Mouse (Mus musculus): ENCODE measurements around the gene Glis1.

The Glis1 gene

DNA sequence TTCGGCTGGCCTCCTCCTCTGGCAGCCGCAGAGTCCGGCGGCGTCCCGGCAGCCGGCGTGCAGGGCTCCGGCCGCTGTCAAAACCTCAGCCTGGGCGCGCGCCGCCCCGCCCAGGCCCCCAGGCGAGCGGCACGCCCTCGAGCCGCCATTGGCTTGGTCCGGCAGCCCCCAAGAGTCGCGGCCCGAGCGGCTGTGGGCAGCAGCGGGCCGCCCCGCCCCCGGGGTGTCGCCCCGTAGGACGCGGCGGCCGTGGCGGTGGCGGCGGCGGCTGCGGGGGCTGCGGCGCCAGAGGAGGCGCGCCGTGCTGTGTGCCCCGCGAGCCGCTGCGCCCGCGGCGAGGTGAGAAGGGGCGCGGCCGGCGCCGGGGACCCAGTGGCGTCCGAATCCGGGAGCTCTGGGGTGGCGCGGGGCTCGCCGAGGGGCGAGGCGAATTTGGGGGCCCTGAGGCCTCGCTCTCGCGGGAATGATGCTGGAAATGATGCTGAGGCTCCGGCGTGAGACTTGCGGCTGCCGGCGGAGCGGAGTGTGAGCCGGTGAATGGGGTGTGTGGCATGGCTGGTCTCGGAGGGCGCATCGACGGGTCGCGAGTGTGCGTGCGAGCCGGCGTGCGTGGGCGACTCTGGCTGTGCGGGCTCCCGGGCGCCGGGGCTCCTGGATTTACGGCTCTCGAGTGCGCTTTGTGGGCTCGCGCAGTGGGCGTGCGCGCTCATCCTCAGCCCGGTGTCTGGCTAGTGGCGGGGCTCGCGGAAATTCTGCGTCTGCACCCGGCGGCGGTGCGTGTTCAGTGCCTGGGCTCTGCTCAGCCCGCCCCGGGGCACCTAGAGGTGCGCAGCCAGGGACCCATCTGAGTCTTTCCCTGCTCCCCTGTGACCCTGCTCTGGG is at the start of gene Glis1:
Gene Glis1 (plus strand): TSS at position 236 of the 882 bp plus-strand sequence.
- peak; percentile 59 for DNase-seq (ENCODE audit: low read depth, low spot score)

DNA sequence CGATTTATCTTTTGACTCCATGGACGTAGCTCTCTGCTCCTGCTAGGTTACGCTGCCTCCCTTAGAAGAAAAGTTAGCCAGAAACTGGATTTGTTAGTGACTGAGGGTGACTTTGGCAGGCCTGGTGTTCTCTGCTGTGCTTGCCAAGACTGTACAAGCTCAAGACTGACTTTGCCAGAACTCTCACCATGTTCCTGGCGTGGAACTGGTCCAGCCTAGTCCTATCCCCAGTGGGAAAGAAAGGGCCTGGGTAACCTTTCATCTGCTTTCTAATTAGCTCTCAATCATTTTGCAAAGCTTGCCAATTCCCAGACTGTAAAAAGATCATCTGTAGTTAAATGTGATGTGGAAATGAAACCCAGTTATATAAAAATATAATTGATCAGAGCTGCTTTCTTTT is 47.4 kb upstream of the Glis1 start:
- DNase-seq (ENCODE audit: low read depth, low spot score) = no peak

DNA sequence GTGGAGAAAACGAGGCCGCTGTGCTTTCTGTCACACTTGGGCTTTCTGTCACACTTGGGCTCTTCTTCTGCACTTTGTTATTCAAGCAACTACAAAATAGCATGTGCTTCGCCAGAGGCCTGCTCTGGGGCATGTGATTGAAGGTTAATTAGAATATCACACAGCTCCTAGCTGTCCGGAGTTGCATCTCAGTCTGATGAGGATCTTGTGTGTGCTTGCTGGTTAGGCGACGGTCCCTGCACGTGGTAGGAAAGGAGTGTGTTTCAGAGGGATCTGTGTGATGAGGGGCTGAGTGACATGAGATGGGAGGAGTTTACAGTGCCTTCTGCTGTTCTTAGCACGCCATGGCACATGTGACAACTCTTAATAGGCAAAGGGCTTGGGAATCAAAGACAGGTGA is 46.9 kb upstream of the Glis1 start:
- DNase-seq (ENCODE audit: low read depth, low spot score) = no peak

DNA sequence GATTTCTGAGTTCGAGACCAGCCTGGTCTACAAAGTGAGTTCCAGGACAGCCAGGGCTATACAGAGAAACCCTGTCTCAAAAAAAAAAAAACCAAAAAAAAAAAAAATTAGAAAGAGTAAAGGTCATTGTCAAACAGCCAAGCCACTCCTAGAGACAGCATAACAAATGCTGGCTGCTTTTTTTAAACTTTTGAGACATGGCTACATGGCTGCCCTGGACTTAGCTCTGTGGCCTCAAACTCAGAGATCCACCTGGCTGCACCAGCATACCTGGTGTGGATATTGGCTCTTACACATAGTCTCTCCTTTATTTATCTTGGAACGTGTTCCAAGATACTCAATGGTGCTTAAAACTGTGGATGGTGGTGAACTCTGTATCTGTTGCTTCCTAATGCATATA is 46.1 kb upstream of the Glis1 start:
- no peak for DNase-seq (ENCODE audit: low read depth, low spot score)

DNA sequence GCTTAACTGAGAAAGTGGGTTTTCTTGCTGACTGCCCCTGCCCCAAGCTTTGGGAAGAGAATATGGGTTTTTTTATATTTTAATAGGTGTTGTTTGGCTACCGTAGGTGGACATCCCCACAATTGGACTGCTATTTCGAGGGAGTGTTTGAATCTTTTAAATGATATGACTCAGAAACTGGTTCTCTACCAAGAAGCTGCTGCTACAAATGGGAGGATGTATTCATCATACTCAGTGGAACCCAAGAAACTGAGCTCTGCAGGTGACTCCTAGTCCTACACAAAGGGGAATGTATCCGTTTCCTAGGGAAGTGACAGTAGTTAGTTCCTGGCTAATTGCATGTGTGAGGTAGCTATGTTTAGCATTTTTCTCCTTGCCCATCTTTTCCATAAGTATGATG is 45.0 kb upstream of the Glis1 start:
- no peak for DNase-seq (ENCODE audit: low read depth, low spot score)

DNA sequence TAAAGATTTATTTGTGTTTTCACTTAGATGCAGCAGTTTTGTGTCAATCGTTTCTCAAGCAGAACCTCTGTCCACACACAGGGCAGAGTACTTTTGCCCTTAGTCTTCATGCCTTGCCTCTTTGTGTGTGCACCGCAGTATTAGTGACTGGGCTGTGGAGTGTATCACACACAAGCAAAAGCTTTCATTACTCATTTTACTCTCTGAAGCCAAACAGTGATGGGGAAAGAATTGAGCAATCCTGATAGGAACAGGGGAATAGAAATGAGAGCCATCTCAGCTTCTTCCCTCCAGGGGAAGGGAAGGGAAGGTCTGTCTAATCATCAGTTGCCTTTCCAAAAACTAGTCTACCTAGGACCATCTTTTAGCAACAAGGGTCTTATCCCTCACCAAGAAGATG is 40.6 kb upstream of the Glis1 start:
- no peak for DNase-seq (ENCODE audit: low read depth, low spot score)

DNA sequence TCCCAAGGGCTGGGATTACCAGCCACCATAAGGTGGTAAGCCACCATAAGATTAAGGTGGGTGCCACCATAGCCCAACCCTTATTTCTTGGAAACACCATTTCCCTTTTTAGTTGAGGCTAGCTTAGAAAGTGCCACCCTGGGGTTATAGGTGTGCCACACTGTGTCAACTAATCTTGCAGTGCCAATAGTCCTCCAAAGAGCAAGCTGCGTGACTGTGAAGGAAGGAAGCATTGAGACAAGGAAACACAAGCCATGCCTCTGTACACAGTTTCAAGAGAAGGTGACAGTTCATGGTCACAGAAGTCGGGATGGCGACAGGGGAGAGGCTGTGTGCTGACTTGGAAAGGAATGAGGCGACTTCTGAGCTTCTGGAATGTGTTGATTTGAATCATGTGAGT is 14.2 kb upstream of the Glis1 start:
- no peak for DNase-seq (ENCODE audit: low read depth, low spot score)

DNA sequence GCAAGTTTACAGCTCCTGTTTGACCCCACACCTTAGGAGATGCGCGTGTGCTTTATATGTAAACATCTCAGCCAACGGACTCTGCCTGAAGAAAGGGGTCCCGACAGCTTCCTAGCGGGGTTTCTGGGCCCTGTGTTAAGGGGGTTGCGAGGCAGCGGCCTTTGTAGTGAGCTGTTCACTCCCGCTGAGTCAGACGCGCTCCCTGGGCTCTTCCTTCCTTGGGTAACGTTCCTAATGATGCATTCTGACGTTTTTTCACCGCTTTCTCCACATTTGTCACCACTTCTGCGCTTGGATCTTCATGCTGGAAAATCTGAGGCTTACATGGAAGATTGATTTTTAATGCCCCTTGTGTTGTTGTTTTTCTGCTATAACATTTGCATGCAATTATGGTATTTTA is 12.7 kb upstream of the Glis1 start:
- no peak for DNase-seq (ENCODE audit: low read depth, low spot score)

DNA sequence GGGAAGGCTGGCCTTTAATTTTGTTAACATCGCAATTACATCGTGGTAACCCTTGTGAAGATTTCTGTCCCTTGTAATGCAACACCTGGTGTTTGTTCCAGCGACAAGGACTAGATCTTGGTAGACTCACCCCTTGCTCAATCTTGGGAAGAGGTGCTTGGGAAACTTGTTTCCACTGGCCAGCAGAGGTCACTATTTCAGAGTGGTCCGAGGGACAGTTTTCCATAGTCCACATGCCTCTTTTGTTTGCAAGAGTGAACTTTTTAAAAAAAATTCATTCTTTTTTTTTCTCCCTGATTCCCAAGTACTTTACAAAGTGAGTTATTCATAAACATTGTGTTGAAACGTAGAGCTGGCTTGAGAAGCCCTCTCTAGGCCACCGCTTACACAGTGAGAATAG is 12.2 kb upstream of the Glis1 start:
- DNase-seq (ENCODE audit: low read depth, low spot score) = peak; percentile 54

DNA sequence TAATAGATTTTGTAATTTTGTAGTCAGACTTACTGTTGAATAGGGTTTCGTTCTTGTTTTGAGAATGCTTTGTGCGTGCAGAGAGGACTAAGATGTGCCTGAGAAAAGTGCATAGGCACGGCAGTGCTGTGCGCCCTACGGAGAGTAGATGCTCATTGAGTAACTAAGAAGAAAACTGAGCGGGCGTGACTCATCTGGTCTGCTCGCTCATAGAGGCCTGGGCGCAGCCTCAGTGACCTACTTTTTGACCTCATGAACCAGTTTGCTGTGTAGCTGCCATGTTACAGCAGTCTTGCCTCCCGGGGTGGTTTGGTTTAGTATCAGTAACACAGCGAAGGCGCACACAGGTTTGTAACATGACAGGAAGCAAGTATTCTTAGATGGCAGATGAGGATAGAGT is 8.8 kb upstream of the Glis1 start:
- no peak for DNase-seq (ENCODE audit: low read depth, low spot score)

DNA sequence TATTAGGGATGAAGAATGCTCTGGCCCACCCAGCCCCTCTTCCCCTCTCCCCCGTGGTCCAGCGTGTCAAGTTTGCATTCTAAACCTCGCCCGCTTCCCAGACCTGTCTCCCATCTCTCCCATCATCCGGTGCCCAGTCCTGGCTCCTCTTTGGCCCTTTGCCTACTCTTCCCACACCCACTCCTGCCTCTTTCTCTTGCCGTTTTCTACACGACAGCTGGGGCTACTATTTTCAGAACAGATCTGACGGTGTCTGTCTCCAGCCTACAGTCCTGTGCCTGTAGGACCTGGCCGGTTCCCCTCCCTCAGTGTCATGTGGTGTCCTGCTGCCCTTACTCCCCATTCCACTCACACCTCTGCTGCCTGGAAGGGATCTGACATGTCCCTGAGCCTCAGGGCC is 7.8 kb upstream of the Glis1 start:
- no peak for DNase-seq (ENCODE audit: low read depth, low spot score)

DNA sequence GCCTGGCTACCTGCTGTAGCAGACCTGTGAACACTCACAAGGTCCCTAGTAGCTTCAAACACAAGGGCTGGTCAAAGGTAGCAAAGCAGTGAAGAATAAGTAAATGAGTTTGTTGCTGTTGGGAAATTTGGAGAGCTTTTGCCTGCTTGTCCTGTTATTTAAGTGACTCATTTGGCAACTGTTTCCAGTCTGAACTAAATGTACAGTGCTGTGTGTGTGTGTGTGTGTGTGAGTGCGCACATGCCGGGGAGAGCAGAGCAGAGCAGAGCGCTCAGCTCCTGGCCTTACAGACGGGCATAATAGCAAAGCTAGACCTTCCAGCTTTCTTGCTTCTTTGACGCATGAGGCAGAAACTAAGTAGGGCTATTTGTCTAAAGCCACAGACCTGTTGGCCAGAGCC is 1.7 kb upstream of the Glis1 start:
- DNase-seq (ENCODE audit: low read depth, low spot score) = no peak

DNA sequence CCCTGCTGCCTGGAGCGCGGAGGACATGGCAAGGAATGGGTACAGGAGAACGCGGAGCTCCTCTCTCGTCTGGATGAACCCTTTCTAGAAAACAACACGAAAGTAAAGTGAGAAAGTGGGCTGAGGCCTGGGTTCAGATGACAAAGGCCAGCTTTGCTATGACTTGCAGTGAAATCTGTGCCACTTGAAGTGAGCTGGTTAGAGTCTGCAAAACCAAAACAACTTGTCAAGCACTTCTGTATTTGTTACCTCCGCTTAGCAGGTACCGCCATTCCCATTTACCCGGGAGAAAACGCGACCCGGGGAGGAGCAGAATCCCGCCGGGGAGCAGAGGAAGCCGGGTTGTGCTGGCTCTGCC is 414 bp upstream of the Glis1 start:
- DNase-seq (ENCODE audit: low read depth, low spot score) = no peak

DNA sequence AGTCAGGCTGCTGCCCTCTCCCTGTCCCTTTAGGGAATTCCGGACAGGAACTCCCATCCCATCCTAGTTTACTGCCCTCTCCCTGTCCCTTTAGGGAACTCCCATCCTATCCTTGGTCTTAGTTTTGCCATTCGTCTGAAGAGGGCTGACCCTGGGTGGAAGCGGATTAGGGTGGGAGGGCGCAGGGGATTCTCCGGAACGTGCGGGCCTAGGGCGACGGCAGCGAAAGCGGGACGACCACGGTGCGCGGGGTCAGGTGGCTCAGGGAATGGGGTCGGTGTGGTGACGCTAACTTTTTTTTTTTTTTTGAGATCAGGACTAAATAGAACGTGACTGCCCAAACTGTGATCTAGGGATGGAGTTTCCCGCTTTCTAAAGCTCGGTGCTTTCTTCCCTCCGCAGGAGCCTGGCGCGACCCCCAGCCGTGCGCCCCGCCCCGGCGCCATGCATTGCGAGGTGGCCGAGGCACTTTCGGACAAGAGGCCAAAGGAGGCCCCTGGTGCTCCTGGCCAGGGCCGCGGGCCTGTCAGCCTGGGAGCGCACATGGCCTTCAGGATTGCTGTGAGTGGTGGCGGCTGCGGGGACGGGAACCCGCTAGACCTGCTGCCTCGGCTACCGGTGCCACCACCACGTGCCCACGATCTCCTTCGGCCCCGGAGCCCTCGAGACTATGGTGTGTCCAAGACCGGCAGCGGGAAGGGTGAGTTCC is 1.0 kb downstream of the Glis1 start:
- DNase-seq (ENCODE audit: low read depth, low spot score) = no peak

DNA sequence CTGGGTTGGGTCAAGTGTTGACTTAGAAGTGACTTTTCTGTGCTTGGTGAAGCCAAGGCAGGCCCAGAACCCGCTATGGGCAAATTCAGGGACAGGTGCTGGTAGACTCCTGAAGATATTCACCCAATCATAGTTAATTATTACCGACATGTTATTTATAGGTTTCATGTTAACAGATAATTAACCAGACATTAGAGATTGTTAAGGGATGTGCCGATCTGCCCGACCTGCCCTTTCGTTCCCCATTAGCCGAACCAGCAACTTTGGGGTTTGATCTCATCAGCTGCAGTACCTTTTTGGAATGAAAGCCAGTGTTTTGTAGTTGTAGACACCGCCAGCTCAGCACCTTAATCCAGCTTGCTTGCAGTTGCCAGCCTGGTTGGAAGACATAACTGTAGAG is 2.1 kb downstream of the Glis1 start:
- no peak for DNase-seq (ENCODE audit: low read depth, low spot score)

DNA sequence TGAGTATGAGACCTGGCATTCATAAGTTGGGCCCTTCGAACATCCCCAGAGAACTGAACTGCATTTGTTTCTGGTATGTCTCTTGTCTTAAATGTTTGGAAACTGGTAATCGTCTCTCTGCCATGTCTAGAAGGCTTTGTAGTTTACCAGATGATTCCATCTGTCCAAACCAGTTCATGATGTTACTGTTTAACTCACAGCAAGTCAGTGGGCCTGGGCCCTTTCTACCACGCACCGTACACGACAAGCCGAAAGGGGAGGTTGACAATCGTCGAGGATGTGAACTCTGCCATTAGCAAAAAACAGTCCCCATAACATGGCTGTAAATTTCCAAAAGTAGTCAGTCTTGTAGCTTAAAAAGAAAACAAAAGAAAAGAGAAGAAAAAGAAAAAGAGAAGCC is 4.3 kb downstream of the Glis1 start:
- DNase-seq (ENCODE audit: low read depth, low spot score) = no peak

DNA sequence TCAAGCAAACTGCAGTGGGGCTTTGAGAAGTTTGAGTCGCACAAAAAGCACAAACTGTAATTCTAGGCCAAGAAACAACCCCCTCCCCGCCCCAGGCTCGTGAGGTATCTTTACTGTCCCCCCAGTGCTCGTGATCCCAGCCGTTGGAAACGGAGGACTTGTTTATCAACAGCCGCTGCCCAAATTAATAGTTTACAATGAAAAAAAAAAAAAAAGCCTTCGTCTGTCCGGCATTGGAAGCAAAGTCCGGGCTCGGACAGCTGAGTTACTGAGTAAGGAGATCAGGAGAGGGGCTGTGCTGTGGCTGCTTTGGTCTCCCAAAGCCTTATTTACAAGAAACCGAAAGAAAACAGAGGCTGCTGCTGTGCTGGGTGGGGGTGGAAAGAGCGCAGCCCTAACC is 5.9 kb downstream of the Glis1 start:
- no peak for DNase-seq (ENCODE audit: low read depth, low spot score)

DNA sequence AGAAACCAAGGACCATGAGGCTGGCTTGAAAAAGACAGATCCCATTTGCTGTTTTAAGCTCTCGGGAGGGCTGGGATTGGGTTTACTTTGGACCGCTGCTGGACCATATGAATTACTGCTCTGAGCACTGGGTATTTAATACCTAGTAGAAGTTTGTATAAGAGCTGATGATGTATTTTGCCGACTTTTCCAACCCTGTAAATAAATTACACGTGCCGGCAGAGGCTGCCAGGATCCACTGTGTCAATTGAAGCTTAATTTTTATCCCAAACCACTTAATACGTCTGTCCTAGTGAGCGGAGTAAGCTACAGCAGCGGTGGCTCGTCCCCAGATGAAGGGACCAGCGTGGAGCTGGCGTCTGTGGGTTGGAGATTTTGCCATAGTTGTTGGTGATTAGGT is 7.9 kb downstream of the Glis1 start:
- DNase-seq (ENCODE audit: low read depth, low spot score) = no peak

DNA sequence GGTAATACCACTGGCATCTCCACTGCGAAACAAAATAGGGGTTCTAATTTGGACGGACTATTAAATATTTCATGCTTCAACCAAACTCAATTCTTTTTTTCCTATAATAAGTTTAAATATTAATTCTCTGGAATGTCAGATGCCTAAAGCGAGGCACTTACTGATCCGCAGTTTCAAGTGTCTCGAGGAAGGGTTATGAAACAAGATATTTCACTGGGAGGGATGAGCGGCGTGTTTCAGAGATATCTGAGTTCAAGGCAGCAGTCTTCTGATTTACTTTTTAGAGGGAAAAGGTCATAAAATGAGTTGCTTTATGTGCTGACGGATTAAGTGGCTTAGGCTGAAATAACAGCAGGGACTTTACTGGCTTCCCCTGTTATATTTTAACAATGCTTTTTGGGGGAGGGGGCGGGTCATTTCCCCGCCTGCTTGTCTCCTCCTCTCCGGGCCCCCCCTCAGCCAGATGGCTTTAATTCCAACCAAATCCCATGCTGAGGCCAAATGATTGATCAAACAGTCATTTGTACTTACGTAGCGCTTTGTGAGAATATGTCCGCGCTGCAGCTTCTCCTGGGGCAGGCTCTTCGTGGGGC is 8.6 kb downstream of the Glis1 start:
- DNase-seq (ENCODE audit: low read depth, low spot score) = peak; percentile 63

DNA sequence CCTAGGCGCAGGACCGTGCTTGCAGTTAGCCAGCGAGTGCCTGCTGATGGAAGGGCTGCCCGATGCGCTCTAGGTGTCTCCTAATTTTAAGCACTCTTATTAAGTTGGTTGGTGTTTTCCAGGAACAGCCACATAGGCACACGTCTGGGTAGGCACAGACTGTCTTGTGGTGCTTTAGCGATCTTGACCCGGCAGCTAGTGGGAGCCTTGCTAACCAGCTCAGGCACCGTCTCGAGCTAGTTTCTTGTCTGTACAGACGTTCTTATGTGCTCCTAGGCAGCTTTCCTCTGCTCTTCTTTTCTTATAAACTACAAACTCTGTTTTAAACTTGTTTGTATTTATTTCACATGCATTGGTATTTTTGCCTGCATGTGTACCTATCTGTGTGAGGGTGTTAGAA is 9.2 kb downstream of the Glis1 start:
- no peak for DNase-seq (ENCODE audit: low read depth, low spot score)

DNA sequence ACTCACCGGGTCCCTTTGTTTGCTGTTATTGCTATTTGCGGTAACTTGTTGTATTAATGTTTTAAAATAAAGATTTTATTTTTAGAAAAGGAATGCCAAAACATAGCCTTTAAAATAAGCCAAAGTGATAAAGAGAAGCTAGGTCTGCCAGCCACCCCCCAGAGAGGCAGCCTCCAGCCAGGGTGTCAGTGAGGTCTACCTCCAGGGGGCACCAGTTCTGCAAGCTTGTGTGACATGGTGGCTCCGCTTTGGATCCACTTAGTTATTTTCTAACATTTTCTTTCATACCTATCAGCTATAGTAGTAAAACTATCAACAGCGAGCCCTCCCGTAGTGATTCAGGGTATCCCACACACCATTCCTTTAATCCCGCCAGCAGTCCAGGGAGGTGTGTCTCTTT is 14.1 kb downstream of the Glis1 start:
- DNase-seq (ENCODE audit: low read depth, low spot score) = no peak

DNA sequence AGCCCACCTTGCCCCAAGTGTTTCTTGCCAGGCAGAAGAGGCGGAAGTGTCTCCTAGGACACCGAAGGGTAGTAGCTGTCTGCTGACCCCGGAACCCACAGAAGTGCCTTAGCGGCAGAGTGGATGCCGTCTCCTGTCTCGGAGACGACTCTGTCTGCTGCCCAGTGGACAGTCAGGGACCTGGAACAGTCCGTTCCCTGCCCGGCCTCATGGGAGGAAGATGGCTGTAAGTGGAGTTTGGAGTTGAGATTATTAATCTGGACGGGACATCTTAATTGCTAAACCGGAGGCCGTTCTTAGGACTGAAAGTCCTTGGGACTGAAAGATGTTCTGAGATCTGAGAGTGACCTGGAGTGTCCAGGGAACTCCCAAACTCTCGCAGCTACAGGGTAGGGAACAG is 15.1 kb downstream of the Glis1 start:
- no peak for DNase-seq (ENCODE audit: low read depth, low spot score)

Measured in forelimb bud, embryonic 11.5 days (tissue).